Mouse (Mus musculus): ENCODE data around the gene Nedd4.

Nedd4 gene

GRCm38 (mm10) chr9:72683268-72683667 lies 21.1 kb downstream of the Nedd4 start:
- DNase-seq = no peak

DNA sequence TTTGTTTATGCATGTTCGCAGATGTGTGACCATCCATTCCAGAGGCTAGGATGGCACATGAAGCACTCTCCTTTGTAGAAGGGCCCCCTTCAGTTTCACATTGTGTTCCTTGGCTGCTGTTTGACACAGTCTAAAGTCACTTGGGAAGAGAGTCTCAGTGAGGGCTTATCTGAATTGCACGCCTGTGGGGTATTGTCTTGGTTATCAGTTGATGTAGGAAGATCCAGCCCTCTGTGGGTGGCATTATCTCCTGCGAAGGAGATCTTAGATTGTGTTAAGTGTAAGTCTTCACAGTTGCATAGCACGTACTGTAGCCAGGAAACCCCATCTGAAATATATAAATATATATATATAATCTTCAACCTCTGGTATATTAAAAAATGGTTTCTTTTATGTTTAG lies 23.1 kb downstream of the Nedd4 start:
- DNase-seq = no peak

DNA sequence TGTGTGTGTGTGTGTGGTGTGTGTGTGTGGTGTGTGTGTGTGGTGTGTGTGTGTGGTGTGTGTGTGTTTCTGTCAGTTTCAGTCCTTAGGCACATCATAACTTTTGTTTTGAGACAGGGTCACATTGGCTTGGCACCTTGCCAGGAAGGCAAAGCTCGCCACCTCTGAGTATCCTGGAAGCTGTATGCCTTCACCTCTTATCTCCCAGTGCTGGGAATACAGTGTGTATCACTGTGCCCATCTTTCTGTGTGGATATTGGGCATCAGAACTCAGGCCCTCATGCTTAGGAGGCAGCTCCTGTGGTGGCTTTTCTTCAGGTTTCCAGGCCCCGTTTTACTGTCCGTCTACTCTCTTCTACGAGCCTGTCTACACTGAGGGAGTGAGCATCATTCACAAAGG lies 24.4 kb downstream of the Nedd4 start:
- DNase-seq = no peak

GRCm38 (mm10) chr9:72689522-72689921 lies 27.4 kb downstream of the Nedd4 start:
- no peak for DNase-seq

- no peak for DNase-seq
Measured at GRCm38 (mm10) chr9:72690811-72691210, 28.7 kb downstream of the Nedd4 start.

DNA sequence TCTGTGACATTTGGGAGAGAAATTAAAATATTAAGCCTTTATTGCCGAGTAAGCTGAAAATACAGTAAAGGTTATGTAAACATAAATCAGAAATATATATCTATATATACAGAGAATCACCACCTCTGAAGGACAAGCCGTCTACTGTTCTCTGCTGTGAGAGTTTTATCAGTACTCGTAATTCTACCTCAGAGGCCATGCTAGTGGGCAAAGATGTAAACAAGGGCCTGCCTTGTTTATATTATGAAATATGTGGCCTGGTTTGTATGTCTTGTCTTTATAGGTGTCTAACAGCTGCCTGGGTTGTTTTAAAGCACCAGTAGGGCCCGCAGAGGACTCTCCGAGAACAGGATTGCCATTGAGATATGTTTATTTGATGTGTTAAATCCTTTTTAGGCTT lies 29.8 kb downstream of the Nedd4 start:
- no peak for DNase-seq

- DNase-seq = no peak
Measured at GRCm38 (mm10) chr9:72693081-72693696, 31.0 kb downstream of the Nedd4 start.

DNA sequence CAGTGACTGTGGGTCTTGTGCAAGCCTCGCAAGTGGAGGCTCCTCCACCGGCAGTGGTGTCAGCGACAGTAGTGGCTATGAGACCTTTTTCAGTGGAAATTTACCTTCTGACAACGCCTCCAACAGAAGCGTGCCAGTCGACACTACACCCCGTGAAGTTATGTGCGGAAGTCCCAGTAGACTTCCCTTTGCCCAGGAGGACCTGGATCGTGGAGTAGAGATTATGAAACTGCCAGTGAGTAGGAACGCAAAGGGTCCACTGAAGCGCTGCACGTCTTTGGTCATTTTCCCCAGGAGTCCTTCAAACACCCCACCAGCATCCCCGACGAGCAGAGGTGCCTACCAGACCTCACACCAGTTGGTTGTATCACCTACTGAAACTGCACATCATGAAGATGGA lies 31.7 kb downstream of the Nedd4 start:
- DNase-seq = no peak

DNA sequence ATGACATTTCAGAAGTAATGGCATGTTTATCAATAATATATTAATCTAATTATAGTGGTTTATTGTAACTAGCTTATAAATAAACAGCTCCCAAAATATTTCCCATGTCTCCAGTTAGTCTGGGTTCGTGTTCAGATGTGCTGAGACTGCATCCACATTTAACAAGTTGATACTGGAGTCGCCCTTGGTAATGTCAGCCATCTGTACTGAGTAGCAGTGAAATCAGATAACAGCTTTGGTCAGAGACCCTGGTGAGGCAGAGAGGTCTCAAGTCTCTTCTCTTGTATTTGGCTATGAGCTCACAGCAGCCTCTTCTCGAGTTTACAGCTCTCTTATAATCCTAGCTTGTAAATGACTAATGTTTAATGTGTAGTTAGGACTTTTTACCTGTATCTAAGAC lies 34.4 kb downstream of the Nedd4 start:
- no peak for DNase-seq

DNA sequence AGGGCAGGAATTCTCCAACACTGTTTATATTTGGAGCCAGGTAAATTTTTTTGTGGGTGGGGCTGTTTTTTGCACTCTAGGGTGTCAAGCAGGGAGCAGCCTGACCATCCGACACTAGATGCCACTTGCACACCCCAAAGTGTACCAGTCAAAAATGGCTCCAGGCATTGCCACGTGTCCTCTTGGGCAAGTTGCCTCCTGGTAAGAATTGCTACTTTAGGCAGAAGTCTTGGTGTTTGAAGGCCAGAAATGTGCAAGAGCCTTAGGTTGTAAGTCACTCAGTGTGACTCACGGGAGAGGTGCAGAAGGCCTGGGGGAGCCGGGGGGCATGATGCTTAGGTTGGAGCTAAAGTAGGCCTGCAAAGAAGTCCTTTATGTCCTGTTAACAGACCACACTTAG lies 35.6 kb downstream of the Nedd4 start:
- DNase-seq = no peak

DNA sequence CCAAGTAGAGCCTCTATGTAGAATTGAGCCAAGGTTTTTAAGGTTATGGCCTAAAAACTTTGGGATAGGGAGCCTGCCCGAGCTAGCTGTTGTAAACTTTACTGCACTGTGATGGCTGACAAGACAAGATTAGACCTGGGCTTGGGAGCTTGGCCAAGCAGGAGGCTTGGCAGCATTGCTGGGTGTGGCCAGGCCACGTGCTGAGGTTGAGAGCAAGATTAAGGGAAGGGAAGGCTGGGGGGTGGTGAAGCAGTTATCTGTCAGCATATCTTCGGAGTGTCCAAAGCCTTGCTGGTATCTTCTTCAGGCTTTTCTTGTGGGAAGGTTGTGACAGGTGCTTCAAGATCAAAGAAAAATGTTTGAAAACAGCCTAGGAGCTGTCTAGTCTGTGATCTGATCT lies 37.6 kb downstream of the Nedd4 start:
- no peak for DNase-seq

GRCm38 (mm10) chr9:72701441-72701840 lies 39.3 kb downstream of the Nedd4 start:
- no peak for DNase-seq

- DNase-seq = no peak
Measured at GRCm38 (mm10) chr9:72702075-72702474, 39.9 kb downstream of the Nedd4 start.

- DNase-seq = no peak
Measured at GRCm38 (mm10) chr9:72703142-72703541, 41.0 kb downstream of the Nedd4 start.

DNA sequence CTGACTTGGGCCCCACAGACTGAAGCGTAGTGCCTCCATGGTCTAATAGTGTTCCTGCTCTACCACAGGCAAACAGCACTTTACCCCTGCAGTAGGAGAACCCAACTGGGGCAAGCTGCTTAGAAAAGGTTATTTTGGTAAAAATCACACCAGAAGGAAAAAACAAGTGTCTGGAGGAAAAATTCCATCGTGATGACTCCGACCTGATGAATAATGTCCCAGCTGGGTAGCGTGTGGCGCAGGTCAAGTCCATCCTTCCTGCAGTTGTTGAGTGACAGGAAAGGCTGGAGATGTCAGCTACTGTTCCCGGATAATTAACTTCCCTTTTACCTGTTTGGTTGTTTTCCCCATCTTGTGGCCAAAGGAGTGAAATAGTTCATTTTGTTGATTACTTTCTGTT lies 41.6 kb downstream of the Nedd4 start:
- DNase-seq = no peak

- no peak for DNase-seq
Measured at GRCm38 (mm10) chr9:72705270-72705669, 43.1 kb downstream of the Nedd4 start.

GRCm38 (mm10) chr9:72707999-72708398 lies 45.9 kb downstream of the Nedd4 start:
- no peak for DNase-seq

- no peak for DNase-seq
Measured at GRCm38 (mm10) chr9:72708690-72709089, 46.5 kb downstream of the Nedd4 start.

GRCm38 (mm10) chr9:72710060-72710459 lies 47.9 kb downstream of the Nedd4 start:
- no peak for DNase-seq

DNA sequence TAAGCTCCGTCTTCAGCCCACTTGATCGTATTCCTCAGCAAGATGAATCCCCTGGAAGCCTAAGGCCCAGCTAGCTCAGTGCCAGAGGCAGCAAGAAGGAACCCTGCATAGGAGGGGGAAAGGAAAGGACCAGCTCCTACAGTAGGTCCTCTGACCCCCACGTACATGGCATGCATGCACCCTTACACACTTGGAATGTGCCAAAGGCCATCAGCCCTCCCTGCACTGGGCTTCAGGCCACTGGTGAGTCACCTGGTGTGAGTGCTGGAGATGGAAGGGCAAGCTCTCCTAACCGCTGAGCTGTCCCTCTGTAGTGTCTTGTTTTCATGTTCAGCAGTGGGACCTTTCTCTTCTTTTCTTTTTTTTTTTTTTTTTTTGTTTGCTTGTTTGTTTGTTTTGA lies 52.8 kb downstream of the Nedd4 start:
- DNase-seq = no peak

DNA sequence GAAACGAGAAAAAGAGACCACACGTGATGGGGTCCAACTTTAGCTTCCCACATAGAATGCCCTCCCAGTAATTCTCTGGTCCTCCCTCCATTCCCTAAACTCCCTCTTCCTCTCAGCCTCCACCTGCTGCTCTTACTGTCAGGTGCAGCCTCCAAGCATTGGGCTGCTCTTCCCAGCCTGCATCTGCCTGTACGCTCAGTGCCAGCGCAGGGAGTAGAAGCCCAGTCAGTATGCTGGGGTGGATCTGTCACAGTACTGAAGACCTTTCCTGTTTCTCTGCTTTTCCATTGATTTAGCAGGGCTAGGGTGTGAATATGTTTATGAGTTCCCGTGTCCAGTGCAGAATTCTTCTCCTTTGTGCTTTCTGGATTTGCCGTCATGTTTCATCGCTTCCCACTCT lies 54.1 kb downstream of the Nedd4 start:
- DNase-seq = no peak

GRCm38 (mm10) chr9:72719143-72719542 lies 57.0 kb downstream of the Nedd4 start:
- no peak for DNase-seq

DNA sequence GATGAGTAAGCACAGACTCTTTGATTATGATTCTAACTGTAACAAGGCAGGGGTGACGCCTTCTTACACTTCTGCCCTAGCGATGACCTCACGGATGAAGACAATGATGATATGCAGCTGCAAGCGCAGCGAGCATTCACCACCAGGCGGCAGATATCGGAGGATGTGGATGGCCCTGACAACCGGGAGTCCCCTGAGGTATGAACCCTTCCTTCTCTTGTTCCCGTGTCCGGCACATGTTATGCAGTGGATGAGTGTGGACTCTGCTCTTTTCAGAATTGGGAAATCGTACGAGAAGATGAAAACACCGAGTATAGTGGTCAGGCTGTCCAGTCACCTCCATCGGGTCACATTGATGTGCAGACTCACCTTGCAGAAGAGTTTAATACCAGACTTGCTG lies 59.1 kb downstream of the Nedd4 start:
- DNase-seq = no peak

DNA sequence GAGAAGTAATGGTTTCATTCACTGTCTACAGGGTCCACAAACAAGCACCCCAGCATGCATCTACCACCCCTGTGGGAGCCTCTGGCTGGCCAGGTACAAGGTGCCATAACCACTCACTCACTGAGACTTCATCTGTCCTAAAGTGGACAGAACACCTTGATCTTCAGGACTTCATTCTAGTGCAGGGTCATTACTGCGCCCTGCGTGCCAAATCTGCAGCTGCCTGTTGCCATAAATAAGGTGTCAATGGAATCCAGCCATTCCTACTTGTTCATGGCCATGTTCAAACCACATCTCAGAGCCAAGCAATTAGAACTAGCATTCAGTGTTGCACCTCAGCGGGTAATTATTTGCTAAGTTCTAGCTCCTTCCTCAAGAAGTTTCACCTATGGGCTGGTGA lies 60.5 kb downstream of the Nedd4 start:
- no peak for DNase-seq

GRCm38 (mm10) chr9:72724491-72725221 lies 62.5 kb downstream of the Nedd4 start:
- no peak for DNase-seq

Data from spleen, adult 18-20 months (tissue).